Mouse (Mus musculus) olfactory bulb, adult 2 months (tissue): ENCODE results near the gene Tlr7.

Experiments
- CTCF ChIP-seq: fragments of 200-500 bp; IDR thresholded peaks from 2 replicates; pipeline ENCODE4 v1.5.1; 2012; ENCODE audit warnings: low read depth, mild to moderate bottlenecking, low read length, moderate library complexity; ENCODE audit not compliant: insufficient read depth
- POLR2A ChIP-seq: fragments of 200-500 bp; IDR thresholded peaks from 2 replicates; pipeline ENCODE4 v1.6.1; 2012; ENCODE audit warnings: mild to moderate bottlenecking, low read depth, low read length, moderate library complexity; ENCODE audit not compliant: insufficient read depth

- TF ChIP-seq CTCF (no peak), POLR2A (no peak)
Observed at GRCm38 (mm10) chrX:167359704-167360103, 29.3 kb upstream of the Tlr7 start.
